ENCODE assay signal across 13 mouse cellular contexts in genomic region chr2:39337524-39337923, GRCm38 (mm10).
"Had no signal": no experiment of that assay in that cellular context is flagged by ENCODE, and none has a peak within 500 bp of the region (broad histone marks: within the 10 kb centered on the region; RNA-seq: fewer than 3 reads in every experiment).

No protein-coding gene starts in this region.

- DNase-seq: kidney, postnatal 10 days; kidney, postnatal 36 days; layer of hippocampus, postnatal 36 days; liver, embryonic 13.5 days; lung, embryonic 14.5 days; thymus, adult 18-20 months; thymus, postnatal 36 days had no signal

- ATAC-seq: lung, postnatal 0 days; midbrain, embryonic 13.5 days; midbrain, embryonic 16.5 days had no signal

- H3K9ac ChIP-seq: kidney, embryonic 15.5 days; liver, embryonic 13.5 days; lung, embryonic 14.5 days; midbrain, embryonic 13.5 days had no signal

- H3K4me2 ChIP-seq: kidney, embryonic 15.5 days; liver, embryonic 13.5 days; lung, embryonic 14.5 days; midbrain, embryonic 13.5 days had no signal

- H3K4me3 ChIP-seq: kidney, embryonic 15.5 days; left cerebral cortex, adult 2 months; liver, embryonic 13.5 days; midbrain, embryonic 13.5 days had no signal

- H3K27me3 ChIP-seq: kidney, embryonic 15.5 days; liver, embryonic 13.5 days; midbrain, embryonic 13.5 days had no signal

- H3K27ac ChIP-seq: kidney, embryonic 15.5 days; left cerebral cortex, adult 2 months; liver, embryonic 13.5 days; macrophage; midbrain, embryonic 13.5 days had no signal

- H3K36me3 ChIP-seq: kidney, embryonic 15.5 days; liver, embryonic 13.5 days; midbrain, embryonic 13.5 days had no signal

- H3K4me1 ChIP-seq: liver, embryonic 13.5 days; midbrain, embryonic 13.5 days had no signal

- H3K9me3 ChIP-seq: kidney, embryonic 15.5 days; liver, embryonic 13.5 days; midbrain, embryonic 13.5 days had no signal
